Mouse (Mus musculus): ENCODE measurements around the gene Slc35b1. TPM values are rescaled to one million over a fixed set of nuclear protein-coding genes. Genes with fewer than 3 reads are reported as not detected.
A peak's percentile ranks its signal among the peaks of the same experiment; 100 is the strongest.
"Not testable (repeated sequence)": the region's sequence is repeated elsewhere in the genome, so short reads cannot be mapped to it uniquely, and the experiment has no call there.

The Slc35b1 gene
- total RNA-seq, 2 experiments from 2014 or later: 55.8 to 61.9 TPM

DNA sequence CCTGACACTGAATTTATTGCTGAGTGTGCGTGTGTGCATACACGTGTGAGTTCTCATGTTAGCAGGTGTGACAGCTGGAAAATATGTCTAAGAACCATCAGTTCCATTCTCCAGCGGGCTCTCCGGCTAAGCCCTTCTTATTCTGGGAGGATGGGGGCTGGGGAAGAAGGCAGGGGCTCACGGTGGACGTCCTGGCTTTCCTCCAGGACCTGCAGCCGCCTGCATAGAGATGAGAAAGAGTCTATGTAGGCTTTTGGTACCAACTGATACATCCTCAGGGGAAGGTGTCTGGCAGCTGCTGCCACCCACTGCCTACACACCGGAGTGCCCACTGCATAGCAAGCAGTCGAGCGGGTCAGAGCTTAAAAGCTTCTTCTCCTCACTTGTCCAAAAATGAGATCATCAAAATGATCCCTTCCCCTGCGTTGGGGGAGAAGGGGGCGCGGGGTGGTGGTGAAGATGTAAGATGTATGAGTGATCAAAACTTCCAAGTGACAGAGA is 15.1 kb downstream of the Slc35b1 start:
- no peak for DNase-seq (ENCODE audit: extremely low spot score in 1 of 2, low spot score in 2 of 2)
- Histone ChIP-seq H3K27ac (no peak overlapping the region), H3K4me3 (no peak overlapping the region)
- TF ChIP-seq CTCF (IDR thresholded peaks at IDR 0.05): no peak
- intact Hi-C loops (cut with DNase I): loop anchor here (2.0 to 5.0 kb wide), 3 partner anchors 33 to 1443 kb away; no protein-coding TSS in a partner anchor

- no peak overlapping the region for H3K4me3 ChIP-seq
- H3K27ac ChIP-seq: no peak overlapping the region
- DNase-seq (ENCODE audit: extremely low spot score in 1 of 2, low spot score in 2 of 2): no peak
- intact Hi-C loops (cut with DNase I): loop anchor here (5.0 kb wide), 1 partner anchor 1441 kb away; no protein-coding TSS in a partner anchor
- TF ChIP-seq CTCF (IDR thresholded peaks at IDR 0.05): no peak
Observed at GRCm38 (mm10) chr11:95401568-95401967, 17.1 kb downstream of the Slc35b1 start.

DNA sequence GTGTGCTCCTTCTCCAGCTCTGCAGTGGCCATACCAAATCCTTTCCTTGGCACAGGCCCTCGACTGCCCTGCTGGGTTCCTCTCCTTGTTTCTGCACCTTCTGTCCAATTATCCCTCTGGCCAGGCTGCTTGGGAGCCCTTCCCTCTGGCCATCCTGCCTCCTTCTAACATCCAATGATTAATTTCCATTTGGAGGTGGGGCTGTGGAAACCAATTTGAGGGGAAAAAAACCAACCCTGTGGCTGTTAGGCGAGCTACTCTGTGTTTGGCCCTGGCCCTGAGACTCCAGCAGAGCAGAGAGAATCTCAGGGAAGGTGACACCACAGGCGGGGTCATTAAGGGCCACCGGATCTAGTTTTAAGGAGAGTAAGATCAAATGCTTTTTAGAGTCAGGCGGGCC is 17.7 kb downstream of the Slc35b1 start:
- intact Hi-C loops (cut with DNase I): loop anchor here (5.0 kb wide), 1 partner anchor 1440 kb away; no protein-coding TSS in a partner anchor
- Histone ChIP-seq H3K27ac (no peak overlapping the region), H3K4me3 (no peak overlapping the region)
- no peak for TF ChIP-seq CTCF (IDR thresholded peaks at IDR 0.05)
- no peak for DNase-seq (ENCODE audit: extremely low spot score in 1 of 2, low spot score in 2 of 2)

DNA sequence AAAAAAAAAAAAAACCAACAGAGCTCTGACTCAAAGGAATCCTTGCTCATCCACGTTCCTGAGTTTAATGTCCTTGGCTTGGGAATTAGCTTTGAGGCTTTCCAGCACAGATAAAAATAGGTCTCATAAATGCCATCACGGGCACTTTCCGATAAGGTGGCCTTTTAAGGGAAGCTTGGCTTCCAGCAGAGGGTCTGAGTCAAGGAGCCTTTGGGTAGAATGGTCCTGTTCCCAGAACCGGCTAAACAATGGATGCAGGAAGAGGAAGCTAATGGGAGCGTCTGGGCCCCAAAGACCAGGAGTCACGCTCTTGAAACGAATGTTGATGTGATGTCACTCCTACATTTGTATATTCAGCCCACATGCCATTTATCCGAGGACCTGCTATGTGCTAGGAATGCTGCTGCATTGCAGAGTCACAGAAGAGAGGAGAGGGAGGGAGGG is 18.2 kb downstream of the Slc35b1 start:
- intact Hi-C loops (cut with DNase I): loop anchor here (5.0 kb wide), 1 partner anchor 1440 kb away; no protein-coding TSS in a partner anchor
- Histone ChIP-seq H3K4me3 (no peak overlapping the region), H3K27ac (no peak overlapping the region)
- no peak for DNase-seq (ENCODE audit: extremely low spot score in 1 of 2, low spot score in 2 of 2)
- no peak for TF ChIP-seq CTCF (IDR thresholded peaks at IDR 0.05)

DNA sequence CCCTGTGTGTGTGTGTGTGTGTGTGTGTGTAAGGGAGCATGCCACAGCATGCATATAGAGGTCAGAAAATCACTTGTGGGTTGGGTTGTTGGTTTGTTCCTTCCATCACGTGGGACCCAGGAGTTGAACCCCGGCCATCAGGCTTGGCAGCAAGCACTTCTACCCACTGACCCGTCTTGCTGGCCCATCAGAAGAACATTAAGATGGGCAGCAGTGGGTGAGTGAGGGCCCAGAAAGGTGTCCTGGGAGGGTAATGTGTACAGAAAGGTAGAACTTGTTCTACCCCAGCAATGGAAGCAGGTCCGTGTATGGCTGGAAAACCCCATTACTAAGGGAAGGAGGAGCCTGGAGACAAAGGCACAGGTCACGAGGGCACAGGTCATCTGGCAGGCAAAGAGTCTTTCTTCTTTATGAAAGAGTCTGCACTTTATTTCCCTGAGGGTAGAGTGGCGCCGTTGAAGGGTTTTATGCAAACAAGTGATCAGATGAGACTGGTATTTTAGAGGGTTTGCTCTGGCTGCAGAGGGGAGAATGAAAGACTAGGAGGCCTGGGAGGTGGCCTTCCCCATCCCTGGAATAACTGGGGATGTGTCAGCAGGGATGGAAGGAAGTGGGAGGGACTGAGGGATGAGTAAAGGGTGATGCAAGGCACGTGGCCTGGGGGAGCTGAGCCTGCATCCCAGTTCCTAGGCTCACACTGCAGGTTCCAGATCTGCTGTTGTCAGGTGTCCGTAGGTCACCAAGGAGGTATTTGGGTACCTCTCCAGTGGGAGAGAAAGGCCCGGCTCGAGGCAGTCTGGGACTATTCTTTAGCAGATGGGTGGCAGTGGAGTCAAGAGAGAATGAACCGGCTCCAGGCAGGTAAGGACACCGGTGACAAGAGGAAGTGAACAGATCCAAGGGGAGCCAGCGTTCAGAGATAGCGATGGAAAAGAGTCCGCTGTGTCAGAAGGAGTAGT is 19.2 kb downstream of the Slc35b1 start:
- Histone ChIP-seq H3K4me3 (no peak overlapping the region), H3K27ac (no peak overlapping the region)
- intact Hi-C loops (cut with DNase I): loop anchor here (5.0 kb wide), 1 partner anchor 1439 kb away; no protein-coding TSS in a partner anchor
- no peak for TF ChIP-seq CTCF (IDR thresholded peaks at IDR 0.05)
- DNase-seq (ENCODE audit: extremely low spot score in 1 of 2, low spot score in 2 of 2): no peak

DNA sequence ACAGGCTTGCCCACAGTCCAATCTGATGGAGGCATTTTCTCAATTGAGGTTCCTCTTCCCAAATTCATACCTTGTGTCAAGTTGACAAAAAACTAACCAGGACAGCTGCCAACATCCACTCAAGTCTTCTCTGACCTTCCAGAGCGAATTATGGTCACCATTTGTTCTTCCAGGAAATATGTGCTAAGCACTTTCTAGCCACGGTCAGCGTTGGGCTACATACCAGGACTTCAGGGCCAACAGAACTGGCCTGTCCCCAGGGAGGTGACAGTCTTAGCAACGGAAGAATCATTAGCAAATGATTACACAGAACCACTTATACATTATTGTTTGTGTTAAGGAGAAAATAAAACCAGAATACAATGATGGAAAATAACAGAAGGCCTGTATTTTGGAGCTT is 21.3 kb downstream of the Slc35b1 start:
- no peak overlapping the region for H3K27ac ChIP-seq
- no peak overlapping the region for H3K4me3 ChIP-seq
- TF ChIP-seq CTCF (IDR thresholded peaks at IDR 0.05): no peak
- intact Hi-C loops (cut with DNase I): no loop called here
- DNase-seq (ENCODE audit: extremely low spot score in 1 of 2, low spot score in 2 of 2): no peak

DNA sequence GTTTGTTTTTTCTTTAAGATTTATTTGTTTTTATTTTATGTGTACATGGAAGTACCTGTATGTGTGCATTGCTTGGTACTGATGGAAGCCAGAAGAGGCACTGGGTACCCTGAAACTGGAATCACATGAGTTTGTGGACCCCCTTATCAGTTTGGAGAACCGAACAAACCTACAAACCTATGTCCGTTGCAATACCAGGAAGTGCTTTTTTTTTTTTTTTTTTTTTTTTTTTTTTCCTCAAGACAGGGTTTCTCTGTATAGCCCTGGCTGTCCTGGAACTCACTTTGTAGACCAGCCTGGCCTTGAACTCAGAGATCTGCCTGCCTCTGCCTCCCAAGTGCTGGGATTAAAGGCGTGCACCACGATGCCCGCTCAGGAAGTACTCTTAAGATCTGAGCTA is 21.9 kb downstream of the Slc35b1 start:
- H3K4me3 ChIP-seq; DNase-seq (ENCODE audit: extremely low spot score in 1 of 2, low spot score in 2 of 2); intact Hi-C loops (cut with DNase I); H3K27ac ChIP-seq: not testable (repeated sequence)

DNA sequence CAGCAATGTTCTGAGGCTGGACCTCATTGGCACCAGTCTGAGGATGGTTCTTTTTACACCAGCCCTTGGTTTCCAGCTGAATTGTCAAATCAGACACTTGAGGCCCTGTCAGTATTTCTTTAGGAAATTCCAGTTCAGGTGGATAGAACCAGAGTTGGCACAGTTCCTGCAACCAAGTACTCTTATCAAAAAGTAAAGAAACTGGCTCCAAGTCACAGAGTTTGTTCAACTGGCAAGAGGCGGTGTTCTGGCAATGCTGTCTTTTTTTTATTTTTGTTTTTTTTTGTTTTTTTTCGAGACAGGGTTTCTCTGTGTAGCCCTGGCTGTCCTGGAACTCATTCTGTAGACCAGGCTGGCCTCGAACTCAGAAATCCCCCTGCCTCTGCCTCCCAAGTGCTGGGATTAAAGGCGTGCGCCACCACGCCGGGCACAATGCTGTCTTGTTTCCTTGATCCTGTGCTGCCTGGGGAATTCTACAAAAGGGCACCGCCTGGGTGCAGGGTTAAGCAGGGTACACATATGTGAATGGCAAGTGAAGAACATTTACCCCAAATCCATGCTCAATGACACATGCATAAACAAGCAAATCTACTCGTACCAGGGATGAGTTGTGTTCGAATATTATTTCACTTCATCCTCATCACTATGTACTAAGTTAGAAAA is 25.1 kb downstream of the Slc35b1 start:
- intact Hi-C loops (cut with DNase I): no loop called here
- Histone ChIP-seq H3K4me3 (no peak overlapping the region), H3K27ac (no peak overlapping the region)
- DNase-seq (ENCODE audit: extremely low spot score in 1 of 2, low spot score in 2 of 2): no peak
- TF ChIP-seq CTCF (IDR thresholded peaks at IDR 0.05): no peak

- Histone ChIP-seq H3K27ac (no peak overlapping the region), H3K4me3 (no peak overlapping the region)
- DNase-seq (ENCODE audit: extremely low spot score in 1 of 2, low spot score in 2 of 2): no peak
- no peak for TF ChIP-seq CTCF (IDR thresholded peaks at IDR 0.05)
- intact Hi-C loops (cut with DNase I): no loop called here
Observed at GRCm38 (mm10) chr11:95411453-95412013, 27.0 kb downstream of the Slc35b1 start.

DNA sequence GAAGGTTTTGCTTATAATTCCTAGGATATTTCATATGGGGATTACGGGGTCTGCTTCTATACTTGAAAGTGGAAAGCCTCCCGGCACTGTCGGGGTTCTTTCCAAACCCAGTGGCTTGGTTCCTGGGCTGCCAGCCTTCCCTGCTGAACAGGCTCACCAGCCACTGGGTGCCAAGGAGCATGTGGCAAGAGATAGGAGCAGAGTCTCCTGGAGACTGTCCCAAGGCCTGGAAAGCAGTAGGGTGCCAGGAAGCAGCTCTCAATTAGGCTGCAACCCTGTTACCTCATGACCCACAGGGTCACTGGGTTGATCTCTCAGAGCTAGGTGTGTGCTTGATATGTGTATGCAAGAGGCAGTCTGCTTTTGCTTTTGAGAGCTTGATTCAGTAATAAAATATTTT is 28.1 kb downstream of the Slc35b1 start:
- TF ChIP-seq CTCF (IDR thresholded peaks at IDR 0.05): no peak
- H3K4me3 ChIP-seq: no peak overlapping the region
- no peak overlapping the region for H3K27ac ChIP-seq
- DNase-seq (ENCODE audit: extremely low spot score in 1 of 2, low spot score in 2 of 2): no peak
- intact Hi-C loops (cut with DNase I): no loop called here

GRCm38 (mm10) chr11:95413641-95414535 is 29.4 kb downstream of the Slc35b1 start, which contains the start of gene Spop:
Gene Spop (plus strand): TSS chr11:95414080.
- intact Hi-C loops (cut with DNase I): no loop called here
- Histone ChIP-seq H3K27ac (peak within 1 kb of the TSS; percentile 96), H3K4me3 (peak within 1 kb of the TSS; percentile 53)
- TF ChIP-seq CTCF (IDR thresholded peaks at IDR 0.05): no peak
- DNase-seq (ENCODE audit: extremely low spot score in 1 of 2, low spot score in 2 of 2): peak; percentile 81 to 85

All from left cerebral cortex, adult 2 months (tissue).